Mouse (Mus musculus): ENCODE measurements around the gene Sytl3. TPM values are rescaled to one million over a fixed set of nuclear protein-coding genes. Genes with fewer than 3 reads are reported as not detected.
"Not testable (repeated sequence)": the region's sequence is repeated elsewhere in the genome, so short reads cannot be mapped to it uniquely, and the experiment has no call there.

The Sytl3 gene
- polyA plus RNA-seq (2012; rRNA removed), result 0.28 and 0.77 TPM in 2 replicates

- DNase-seq (ENCODE audit: low read depth), result not testable (repeated sequence)
Observed at GRCm38 (mm10) chr17:6658801-6659200, at the start of gene Sytl3. TSS of gene Sytl3 (plus strand) at chr17:6659093.

- not testable (repeated sequence) for DNase-seq (ENCODE audit: low read depth)
Observed at GRCm38 (mm10) chr17:6613524-6613923, 45.4 kb upstream of the Sytl3 start.

GRCm38 (mm10) chr17:6614316-6614715, 44.6 kb upstream of the Sytl3 start:
- not testable (repeated sequence) for DNase-seq (ENCODE audit: low read depth)

GRCm38 (mm10) chr17:6616731-6617130, 42.2 kb upstream of the Sytl3 start:
- DNase-seq (ENCODE audit: low read depth), result not testable (repeated sequence)

GRCm38 (mm10) chr17:6617689-6618400, 41.0 kb upstream of the Sytl3 start:
- DNase-seq (ENCODE audit: low read depth), result not testable (repeated sequence)

GRCm38 (mm10) chr17:6619271-6619670, 39.6 kb upstream of the Sytl3 start:
- not testable (repeated sequence) for DNase-seq (ENCODE audit: low read depth)

- not testable (repeated sequence) for DNase-seq (ENCODE audit: low read depth)
Observed at GRCm38 (mm10) chr17:6620035-6620434, 38.9 kb upstream of the Sytl3 start.

GRCm38 (mm10) chr17:6620730-6621451, 38.0 kb upstream of the Sytl3 start:
- DNase-seq (ENCODE audit: low read depth), result not testable (repeated sequence)

- DNase-seq (ENCODE audit: low read depth), result not testable (repeated sequence)
Observed at GRCm38 (mm10) chr17:6621976-6622375, 36.9 kb upstream of the Sytl3 start.

- DNase-seq (ENCODE audit: low read depth), result not testable (repeated sequence)
Observed at GRCm38 (mm10) chr17:6624926-6625558, 33.9 kb upstream of the Sytl3 start.

GRCm38 (mm10) chr17:6630398-6630797, 28.5 kb upstream of the Sytl3 start:
- not testable (repeated sequence) for DNase-seq (ENCODE audit: low read depth)

- not testable (repeated sequence) for DNase-seq (ENCODE audit: low read depth)
Observed at GRCm38 (mm10) chr17:6632850-6633249, 26.0 kb upstream of the Sytl3 start.

- not testable (repeated sequence) for DNase-seq (ENCODE audit: low read depth)
Observed at GRCm38 (mm10) chr17:6635781-6636180, 23.1 kb upstream of the Sytl3 start.

GRCm38 (mm10) chr17:6636861-6637260, 22.0 kb upstream of the Sytl3 start:
- TF ChIP-seq POLR2A (IDR thresholded peaks at IDR 0.05; ENCODE audit: borderline replicate concordance, extremely low read depth, insufficient read depth, insufficient read length, poor library complexity, severe bottlenecking) (no peak), CTCF (IDR thresholded peaks at IDR 0.05; ENCODE audit: borderline replicate concordance, extremely low read depth, insufficient read depth, insufficient read length) (no peak)
- DNase-seq (ENCODE audit: low read depth), result no peak

- not testable (repeated sequence) for DNase-seq (ENCODE audit: low read depth)
Observed at GRCm38 (mm10) chr17:6637434-6637833, 21.5 kb upstream of the Sytl3 start.

- not testable (repeated sequence) for DNase-seq (ENCODE audit: low read depth)
Observed at GRCm38 (mm10) chr17:6638444-6638843, 20.4 kb upstream of the Sytl3 start.

GRCm38 (mm10) chr17:6639486-6639885, 19.4 kb upstream of the Sytl3 start:
- not testable (repeated sequence) for DNase-seq (ENCODE audit: low read depth)

- DNase-seq (ENCODE audit: low read depth), result not testable (repeated sequence)
Observed at GRCm38 (mm10) chr17:6640044-6640637, 18.8 kb upstream of the Sytl3 start.

- not testable (repeated sequence) for DNase-seq (ENCODE audit: low read depth)
Observed at GRCm38 (mm10) chr17:6640771-6641429, 18.0 kb upstream of the Sytl3 start.

- not testable (repeated sequence) for DNase-seq (ENCODE audit: low read depth)
Observed at GRCm38 (mm10) chr17:6644210-6644609, 14.7 kb upstream of the Sytl3 start.

Data from brain, embryonic 14.5 days (tissue).